Comparison of ENCODE assay signal across 8 mouse cellular contexts in the genomic region with DNA sequence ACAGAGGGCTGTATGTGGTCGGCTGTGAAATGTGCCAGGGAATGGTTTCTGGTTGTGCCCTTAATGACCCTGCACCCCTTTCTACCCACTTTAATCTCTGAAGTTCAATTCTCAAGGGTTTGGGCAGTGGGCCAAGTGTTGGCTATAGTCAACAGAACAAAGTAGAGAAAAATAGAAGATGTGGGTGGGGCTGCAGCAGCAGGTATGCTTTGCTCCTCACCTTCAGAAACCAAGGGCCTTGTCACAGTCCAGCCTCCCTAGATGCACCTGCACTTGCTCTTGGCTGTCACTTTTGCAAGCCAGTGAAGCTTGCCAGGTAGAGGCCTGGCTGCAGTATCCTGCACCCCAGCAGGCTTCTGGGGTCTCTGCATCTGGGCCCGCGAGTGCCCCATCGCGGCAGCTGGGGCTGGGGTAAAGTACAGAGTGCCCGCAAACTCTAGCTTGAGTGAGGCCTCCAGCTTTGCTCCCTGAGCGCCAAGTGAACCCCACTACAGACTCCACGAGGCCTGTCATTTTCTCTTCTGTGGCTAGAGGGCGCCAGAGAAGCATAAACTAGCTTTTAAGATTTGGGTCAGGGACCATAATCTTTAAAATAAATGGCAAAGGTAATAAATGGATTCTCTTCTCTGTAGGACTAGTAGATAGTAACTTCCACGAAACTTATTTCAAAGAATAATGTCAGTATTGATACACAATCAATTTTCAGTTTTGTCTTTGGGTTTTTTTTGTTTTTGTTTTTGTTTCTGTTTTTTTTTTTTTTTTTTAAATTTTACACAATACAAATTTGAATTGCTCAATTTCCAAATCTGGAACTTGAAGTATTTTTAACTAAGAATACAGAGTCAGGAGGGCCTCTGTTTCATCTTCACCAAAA. TPM values are rescaled to one million over a fixed set of nuclear protein-coding genes. Genes with fewer than 3 reads are reported as not detected.
DNase-seq lines count a peak whose midpoint lies in the region; ATAC-seq lines count a peak whose summit lies in the region.

No protein-coding gene starts in this region.

- no peaks in the 10 kb centered on the region for H3K9me3 ChIP-seq in liver, embryonic 13.5 days (replicated peaks)

- H3K4me2 ChIP-seq in liver, embryonic 13.5 days: no peak overlapping the region

- H3K9ac ChIP-seq in liver, embryonic 13.5 days: no peak overlapping the region

- H3K4me3 ChIP-seq in liver, embryonic 13.5 days (replicated peaks): no peak overlapping the region

- H3K27me3 ChIP-seq in liver, embryonic 13.5 days: no peaks in the 10 kb centered on the region

- whole genome bisulfite sequencing in liver, embryonic 13.5 days (ENCODE audit: insufficient replicate concordance): 10% methylated on average over 10 of the region's 10 CpGs

- no peak for ATAC-seq in liver, embryonic 13.5 days (ENCODE audit: low read depth)

- intact Hi-C loops in gastrocnemius, postnatal 36 days (cut with DNase I): loop anchor here (10.0 kb wide), 1 partner anchor 469 kb away; no protein-coding TSS in a partner anchor

- no peaks in the 10 kb centered on the region for H3K36me3 ChIP-seq in liver, embryonic 13.5 days

- peaks cover 14% of the 10 kb centered on the region for H3K4me1 ChIP-seq in liver, embryonic 13.5 days (replicated peaks)

- no peak overlapping the region for H3K27ac ChIP-seq in liver, embryonic 13.5 days

- DNase-seq in CD4-positive helper T cell, adult 2 months (ENCODE audit: low read depth, low spot score): peak; percentile 76
- peak; percentile 89 for DNase-seq in NIH3T3 (ENCODE audit: low read depth)
- peak; percentile 75 for DNase-seq in cerebellum, adult 9-11 months
- DNase-seq in gastrocnemius, postnatal 36 days: peak; percentile 63 to 69
- DNase-seq in kidney, adult 8-10 months: peak; percentile 60 to 89
- peak; percentile 56 for DNase-seq in liver, embryonic 13.5 days
- peak; percentile 83 for DNase-seq in retina, postnatal 1 day
- peak; percentile 90 for DNase-seq in thymus, postnatal 4 days

RNA-seq across cellular contexts. Expression of gene Cln5, which starts 4.5 kb away (rescaled TPM):
- 1 to 10 TPM; 8.7 to 8.9 TPM for total RNA-seq in gastrocnemius, postnatal 36 days (2021)
- polyA plus RNA-seq in liver, embryonic 13.5 days (2015; fragmentation: Nextera tagmentation; extraction: Ambion mirVana): 20.9 and 25.2 TPM in 2 replicates

RNA-seq across cellular contexts. Expression of gene Acod1, which starts 18.8 kb away (rescaled TPM):
- not detected for total RNA-seq in gastrocnemius, postnatal 36 days (2021)
- polyA plus RNA-seq in liver, embryonic 13.5 days (2015; fragmentation: Nextera tagmentation; extraction: Ambion mirVana): 0.09 and 0.12 TPM in 2 replicates

RNA-seq across cellular contexts. Expression of gene Fbxl3, which starts 33.8 kb away (rescaled TPM):
- total RNA-seq in gastrocnemius, postnatal 36 days (2021): 10 to 100 TPM; 45.2 to 47.0 TPM
- polyA plus RNA-seq in liver, embryonic 13.5 days (2015; fragmentation: Nextera tagmentation; extraction: Ambion mirVana): 10.5 and 13.9 TPM in 2 replicates
